Mouse (Mus musculus): ENCODE measurements around the gene Pip5k1b. TPM values are rescaled to one million over a fixed set of nuclear protein-coding genes. Genes with fewer than 3 reads are reported as not detected.

Pip5k1b gene
- polyA plus RNA-seq (2015; fragmentation: Nextera tagmentation; extraction: Ambion mirVana), result 2.1 and 2.2 TPM in 2 replicates

GRCm38 (mm10) chr19:24555466-24555903 is at the start of gene Pip5k1b:
Gene Pip5k1b (minus strand): TSS chr19:24555872.
- Histone ChIP-seq H3K4me3 (peak within 1 kb of the TSS; percentile 95), H3K4me2 (peak within 1 kb of the TSS; percentile 93), H3K27ac (replicated peaks) (peak within 1 kb of the TSS; percentile 74), H3K4me1 (replicated peaks) (peaks cover 23% of the 10 kb centered on the region), H3K27me3 (peaks cover 23% of the 10 kb centered on the region; the same call in 1 of the 2 replicates), H3K9ac (peak within 1 kb of the TSS; percentile 90), H3K36me3 (no peaks in the 10 kb centered on the region), H3K9me3 (no peaks in the 10 kb centered on the region)
- peak; percentile 44 for ATAC-seq (ENCODE audit: low FRiP score, low read depth)
- 1% methylated on average over 39 of the region's 39 CpGs for WGBS

GRCm38 (mm10) chr19:24604105-24604504 is 48.4 kb upstream of the Pip5k1b start:
- H3K9me3 ChIP-seq, result no peaks in the 10 kb centered on the region
- WGBS, result 84% methylated on average over 4 of the region's 4 CpGs
- H3K9ac ChIP-seq, result no peak overlapping the region
- H3K4me3 ChIP-seq, result no peak overlapping the region
- H3K4me1 ChIP-seq (replicated peaks), result no peaks in the 10 kb centered on the region
- no peak overlapping the region for H3K4me2 ChIP-seq
- no peak for ATAC-seq (ENCODE audit: low FRiP score, low read depth)
- no peaks in the 10 kb centered on the region for H3K36me3 ChIP-seq
- no peak overlapping the region for H3K27ac ChIP-seq (replicated peaks)
- H3K27me3 ChIP-seq, result no peaks in the 10 kb centered on the region

- Histone ChIP-seq H3K27me3 (no peaks in the 10 kb centered on the region), H3K9me3 (no peaks in the 10 kb centered on the region), H3K4me2 (no peak overlapping the region), H3K9ac (no peak overlapping the region), H3K4me1 (replicated peaks) (no peaks in the 10 kb centered on the region), H3K36me3 (no peaks in the 10 kb centered on the region), H3K4me3 (no peak overlapping the region), H3K27ac (replicated peaks) (no peak overlapping the region)
- no peak for ATAC-seq (ENCODE audit: low FRiP score, low read depth)
- WGBS, result 90% methylated on average over 4 of the region's 4 CpGs
Measured at GRCm38 (mm10) chr19:24603431-24603830, 47.8 kb upstream of the Pip5k1b start.

- H3K9ac ChIP-seq, result no peak overlapping the region
- no peaks in the 10 kb centered on the region for H3K4me1 ChIP-seq (replicated peaks)
- H3K36me3 ChIP-seq, result no peaks in the 10 kb centered on the region
- H3K27me3 ChIP-seq, result no peaks in the 10 kb centered on the region
- H3K4me2 ChIP-seq, result no peak overlapping the region
- H3K9me3 ChIP-seq, result no peaks in the 10 kb centered on the region
- H3K4me3 ChIP-seq, result no peak overlapping the region
- WGBS, result 38% methylated on average over 2 of the region's 2 CpGs
- no peak overlapping the region for H3K27ac ChIP-seq (replicated peaks)
- no peak for ATAC-seq (ENCODE audit: low FRiP score, low read depth)
Measured at GRCm38 (mm10) chr19:24586726-24587125, 31.1 kb upstream of the Pip5k1b start.

GRCm38 (mm10) chr19:24585171-24585570 is 29.5 kb upstream of the Pip5k1b start:
- no peak overlapping the region for H3K4me3 ChIP-seq
- ATAC-seq (ENCODE audit: low FRiP score, low read depth), result no peak
- H3K27me3 ChIP-seq, result no peaks in the 10 kb centered on the region
- H3K4me1 ChIP-seq (replicated peaks), result no peaks in the 10 kb centered on the region
- H3K4me2 ChIP-seq, result no peak overlapping the region
- H3K36me3 ChIP-seq, result no peaks in the 10 kb centered on the region
- H3K9ac ChIP-seq, result no peak overlapping the region
- no peaks in the 10 kb centered on the region for H3K9me3 ChIP-seq
- 95% methylated on average over 5 of the region's 5 CpGs for WGBS
- H3K27ac ChIP-seq (replicated peaks), result no peak overlapping the region

- Histone ChIP-seq H3K9me3 (no peaks in the 10 kb centered on the region), H3K4me1 (replicated peaks) (no peaks in the 10 kb centered on the region), H3K27me3 (no peaks in the 10 kb centered on the region), H3K4me2 (no peak overlapping the region), H3K9ac (no peak overlapping the region), H3K27ac (replicated peaks) (no peak overlapping the region), H3K36me3 (no peaks in the 10 kb centered on the region), H3K4me3 (no peak overlapping the region)
- WGBS, result 73% methylated on average over 8 of the region's 8 CpGs
- no peak for ATAC-seq (ENCODE audit: low FRiP score, low read depth)
Measured at GRCm38 (mm10) chr19:24583956-24584355, 28.3 kb upstream of the Pip5k1b start.

- WGBS, result 95% methylated on average over 13 of the region's 13 CpGs
- H3K9ac ChIP-seq, result no peak overlapping the region
- no peak overlapping the region for H3K27ac ChIP-seq (replicated peaks)
- no peak overlapping the region for H3K4me2 ChIP-seq
- H3K9me3 ChIP-seq, result no peaks in the 10 kb centered on the region
- H3K4me1 ChIP-seq (replicated peaks), result no peaks in the 10 kb centered on the region
- ATAC-seq (ENCODE audit: low FRiP score, low read depth), result no peak
- H3K27me3 ChIP-seq, result no peaks in the 10 kb centered on the region
- no peaks in the 10 kb centered on the region for H3K36me3 ChIP-seq
- H3K4me3 ChIP-seq, result no peak overlapping the region
Measured at GRCm38 (mm10) chr19:24576125-24576524, 20.5 kb upstream of the Pip5k1b start.

- Histone ChIP-seq H3K9me3 (no peaks in the 10 kb centered on the region), H3K27ac (replicated peaks) (no peak overlapping the region), H3K4me1 (replicated peaks) (no peaks in the 10 kb centered on the region), H3K4me2 (no peak overlapping the region), H3K27me3 (no peaks in the 10 kb centered on the region), H3K4me3 (no peak overlapping the region), H3K36me3 (no peaks in the 10 kb centered on the region), H3K9ac (no peak overlapping the region)
- WGBS, result 44% methylated on average over 7 of the region's 7 CpGs
- no peak for ATAC-seq (ENCODE audit: low FRiP score, low read depth)
Measured at GRCm38 (mm10) chr19:24571756-24572181, 16.1 kb upstream of the Pip5k1b start.

GRCm38 (mm10) chr19:24570969-24571368 is 15.3 kb upstream of the Pip5k1b start:
- no peak for ATAC-seq (ENCODE audit: low FRiP score, low read depth)
- H3K4me3 ChIP-seq, result no peak overlapping the region
- no peak overlapping the region for H3K9ac ChIP-seq
- H3K4me2 ChIP-seq, result no peak overlapping the region
- WGBS, result 68% methylated on average over 8 of the region's 8 CpGs
- H3K27me3 ChIP-seq, result no peaks in the 10 kb centered on the region
- H3K9me3 ChIP-seq, result no peaks in the 10 kb centered on the region
- no peak overlapping the region for H3K27ac ChIP-seq (replicated peaks)
- no peaks in the 10 kb centered on the region for H3K4me1 ChIP-seq (replicated peaks)
- H3K36me3 ChIP-seq, result no peaks in the 10 kb centered on the region

GRCm38 (mm10) chr19:24557456-24557855 is 1.8 kb upstream of the Pip5k1b start:
- Histone ChIP-seq H3K4me2 (peak overlapping the region; percentile 93), H3K27me3 (peaks cover 23% of the 10 kb centered on the region; the same call in 1 of the 2 replicates), H3K9ac (no peak overlapping the region), H3K36me3 (no peaks in the 10 kb centered on the region), H3K27ac (replicated peaks) (no peak overlapping the region), H3K4me3 (peak overlapping the region; percentile 95; the same call in 1 of the 2 replicates), H3K9me3 (no peaks in the 10 kb centered on the region), H3K4me1 (replicated peaks) (peaks cover 23% of the 10 kb centered on the region)
- ATAC-seq (ENCODE audit: low FRiP score, low read depth), result no peak
- WGBS, result 1% methylated on average over 11 of the region's 11 CpGs

- Histone ChIP-seq H3K4me1 (replicated peaks) (peaks cover 23% of the 10 kb centered on the region), H3K4me3 (peak overlapping the region; percentile 95), H3K4me2 (peak overlapping the region; percentile 93), H3K36me3 (no peaks in the 10 kb centered on the region), H3K9me3 (no peaks in the 10 kb centered on the region), H3K9ac (peak overlapping the region; percentile 90), H3K27me3 (peaks cover 23% of the 10 kb centered on the region; the same call in 1 of the 2 replicates), H3K27ac (replicated peaks) (peak overlapping the region; percentile 74; the same call in 1 of the 2 replicates)
- ATAC-seq (ENCODE audit: low FRiP score, low read depth), result peak; percentile 39; the same call in 1 of the 2 replicates
- 1% methylated on average over 12 of the region's 12 CpGs for WGBS
Measured at GRCm38 (mm10) chr19:24556585-24556966, 904 bp upstream of the Pip5k1b start.

- H3K9me3 ChIP-seq, result no peaks in the 10 kb centered on the region
- WGBS, result under 1% methylated on average over 55 of the region's 74 CpGs
- H3K4me2 ChIP-seq, result peak overlapping the region; percentile 93
- peaks cover 23% of the 10 kb centered on the region for H3K4me1 ChIP-seq (replicated peaks)
- peak overlapping the region; percentile 95 for H3K4me3 ChIP-seq
- peaks cover 23% of the 10 kb centered on the region; the same call in 1 of the 2 replicates for H3K27me3 ChIP-seq
- peak overlapping the region; percentile 74 for H3K27ac ChIP-seq (replicated peaks)
- peak overlapping the region; percentile 90 for H3K9ac ChIP-seq
- ATAC-seq (ENCODE audit: low FRiP score, low read depth), result peak; percentile 91
- no peaks in the 10 kb centered on the region for H3K36me3 ChIP-seq
Measured at GRCm38 (mm10) chr19:24555904-24556584, 372 bp upstream of the Pip5k1b start.
